Mouse (Mus musculus) ES-E14 (cell line): ENCODE data around the gene Hectd4.

ENCODE experiments used
- CHD2 ChIP-seq: IDR thresholded peaks from 2 replicates; pipeline ENCODE4 v1.6.1; 2014; ENCODE audit warnings: mild to moderate bottlenecking, low read depth, low read length, inconsistent platforms
- HCFC1 ChIP-seq: IDR thresholded peaks from 2 replicates; pipeline ENCODE4 v1.6.1; 2012; ENCODE audit warnings: low read length, inconsistent platforms, borderline replicate concordance; ENCODE audit not compliant: insufficient read depth
- MAFK ChIP-seq: IDR thresholded peaks from 2 replicates; pipeline ENCODE4 v1.6.1; 2014; ENCODE audit warnings: mild to moderate bottlenecking, low read depth, low read length, inconsistent platforms; ENCODE audit not compliant: insufficient read depth
- ZC3H11A ChIP-seq: IDR thresholded peaks from 2 replicates; pipeline ENCODE4 v1.6.1; 2012; ENCODE audit warnings: low read depth, mild to moderate bottlenecking, inconsistent platforms, low read length, borderline replicate concordance
- ZNF384 ChIP-seq: IDR thresholded peaks from 2 replicates; pipeline ENCODE4 v1.6.1; 2012; ENCODE audit warnings: low read depth, low read length, inconsistent platforms

DNA sequence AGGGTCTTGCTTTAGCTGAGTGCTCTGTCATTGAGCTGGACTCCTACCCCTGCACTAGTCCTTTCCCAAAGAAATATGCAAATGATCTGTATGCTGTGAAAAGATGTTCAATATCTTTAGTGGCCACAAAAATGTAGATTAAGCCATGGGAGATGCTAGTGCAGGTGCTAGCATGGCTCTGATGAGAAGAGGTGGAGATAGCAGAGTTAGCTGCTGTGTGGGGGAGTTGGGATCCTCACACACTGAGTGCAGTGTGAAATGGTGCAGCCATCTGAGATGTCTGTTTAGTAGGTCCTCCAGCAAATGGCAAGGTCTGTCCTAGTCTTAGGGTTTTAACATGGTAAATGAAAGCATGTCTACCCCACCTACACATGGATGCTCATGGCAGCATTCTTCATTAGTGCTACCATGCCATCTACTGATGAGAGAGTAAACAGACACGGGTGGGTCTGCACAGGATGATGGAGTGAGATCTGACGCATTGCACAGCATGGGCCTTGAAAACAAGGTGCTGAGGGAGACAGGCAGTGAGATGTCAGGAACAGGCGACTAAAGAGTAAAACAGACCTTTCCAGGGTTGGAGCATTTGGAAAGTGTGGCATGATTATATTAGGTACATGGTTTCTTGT, 28.9 kb downstream of the Hectd4 start:
- TF ChIP-seq ZC3H11A (no peak), MAFK (no peak), HCFC1 (no peak), ZNF384 (no peak), CHD2 (no peak)
